Mouse (Mus musculus) lung, embryonic 16.5 days (tissue): ENCODE data around the gene Gm28308. TPM values are rescaled to one million over a fixed set of nuclear protein-coding genes. Genes with fewer than 3 reads are reported as not detected.
A peak's percentile ranks its signal among the peaks of the same experiment; 100 is the strongest.

Source experiments
- ATAC-seq: fragments of 200-750 bp; cut with Nextera tagmentation; 2 replicates; pipeline ENCODE4 v1.8.0; 2017; ENCODE audit warnings: low read depth, mild to moderate bottlenecking, moderate library complexity
- H3K27ac ChIP-seq: fragments of 300-500 bp; sonication (generic); 2 replicates; pipeline ENCODE4 v1.5.1; 2014; ENCODE audit warnings: mild to moderate bottlenecking, control low read depth, low read length
- H3K27me3 ChIP-seq: fragments of 300-500 bp; sonication (generic); 2 replicates; pipeline ENCODE4 v1.6.1; 2014; ENCODE audit warnings: low read depth, low read length, mixed read lengths; ENCODE audit not compliant: control insufficient read depth, insufficient read depth
- H3K36me3 ChIP-seq: fragments of 300-500 bp; sonication (generic); 2 replicates; pipeline ENCODE4 v1.6.1; 2014; ENCODE audit warnings: low read length; ENCODE audit not compliant: control insufficient read depth, insufficient read depth
- H3K4me1 ChIP-seq: fragments of 300-500 bp; sonication (generic); replicated peaks from 2 replicates; pipeline ENCODE4 v1.6.1; 2014; ENCODE audit warnings: low read length, mixed read lengths; ENCODE audit not compliant: control insufficient read depth, insufficient read depth
- H3K4me2 ChIP-seq: fragments of 300-500 bp; sonication (generic); 2 replicates; pipeline ENCODE4 v1.6.1; 2014; ENCODE audit warnings: low read depth, low read length, control low read depth
- H3K4me3 ChIP-seq: fragments of 300-500 bp; sonication (generic); 2 replicates; pipeline ENCODE4 v1.5.1; 2014; ENCODE audit warnings: mild to moderate bottlenecking, low read length, control low read depth
- H3K9ac ChIP-seq: fragments of 300-500 bp; sonication (generic); 2 replicates; pipeline ENCODE4 v1.6.1; 2014; ENCODE audit warnings: low read length, control low read depth
- H3K9me3 ChIP-seq: fragments of 300-500 bp; sonication (generic); 2 replicates; pipeline ENCODE4 v1.6.1; 2016; ENCODE audit warnings: low read length; ENCODE audit not compliant: control insufficient read depth
- WGBS: fragments of 180-500 bp; shearing (Covaris S2); extraction: QIAGEN DNeasy Blood & Tissue Kit; methylation state at CpG from one replicate; pipeline ENCODE4 v1.1.7; 2014; 5-methylcytosine and 5-hydroxymethylcytosine counted together
- polyA plus RNA-seq: library from polyadenylated mRNA; unstranded; fragments of >200 nt; fragmentation: Nextera tagmentation; extraction: Ambion mirVana; gene quantifications from 2 replicates; pipeline ENCODE4 v1.2.1, GENCODE M21; 2015

Gm28308 gene
- polyA plus RNA-seq, 1 experiment from 2014 or later: not detected

- no peaks in the 10 kb centered on the region for H3K36me3 ChIP-seq
- peaks cover 25% of the 10 kb centered on the region for H3K4me1 ChIP-seq
- H3K27ac ChIP-seq: peak overlapping the region; percentile 90
- no peaks in the 10 kb centered on the region for H3K9me3 ChIP-seq
- peak overlapping the region; percentile 65 for H3K4me2 ChIP-seq
- peak overlapping the region; percentile 76 for H3K9ac ChIP-seq
- peaks cover 42% of the 10 kb centered on the region for H3K27me3 ChIP-seq
- ATAC-seq: peak; percentile 58
- H3K4me3 ChIP-seq: peak overlapping the region; percentile 35
- WGBS: 6% methylated on average over 40 of the region's 40 CpGs
These were observed 42.8 kb downstream of the Gm28308 start for GRCm38 (mm10) chr6:52170166-52170897.

GRCm38 (mm10) chr6:52169499-52170165, 43.5 kb downstream of the Gm28308 start:
- Histone ChIP-seq H3K36me3 (no peaks in the 10 kb centered on the region), H3K4me2 (peak overlapping the region; percentile 65), H3K27me3 (peaks cover 41% of the 10 kb centered on the region), H3K9me3 (no peaks in the 10 kb centered on the region), H3K9ac (peak overlapping the region; percentile 76), H3K27ac (peak overlapping the region; percentile 90), H3K4me1 (peaks cover 25% of the 10 kb centered on the region), H3K4me3 (peak overlapping the region; percentile 35)
- WGBS: 17% methylated on average over 16 of the region's 16 CpGs
- no peak for ATAC-seq

GRCm38 (mm10) chr6:52168191-52169055, 44.7 kb downstream of the Gm28308 start:
- peak overlapping the region; percentile 37 for H3K4me3 ChIP-seq
- peak overlapping the region; percentile 96 for H3K4me2 ChIP-seq
- no peak for ATAC-seq
- H3K36me3 ChIP-seq: no peaks in the 10 kb centered on the region
- H3K9me3 ChIP-seq: no peaks in the 10 kb centered on the region
- H3K4me1 ChIP-seq: peaks cover 25% of the 10 kb centered on the region
- peak overlapping the region; percentile 80 for H3K9ac ChIP-seq
- WGBS: 5% methylated on average over 39 of the region's 42 CpGs
- H3K27ac ChIP-seq: peak overlapping the region; percentile 96
- peaks cover 38% of the 10 kb centered on the region for H3K27me3 ChIP-seq

- Histone ChIP-seq H3K4me3 (peak overlapping the region; percentile 37), H3K27me3 (peaks cover 38% of the 10 kb centered on the region), H3K27ac (peak overlapping the region; percentile 96), H3K9me3 (no peaks in the 10 kb centered on the region), H3K4me2 (peak overlapping the region; percentile 96), H3K9ac (peak overlapping the region; percentile 80), H3K4me1 (peaks cover 25% of the 10 kb centered on the region), H3K36me3 (no peaks in the 10 kb centered on the region)
- 15% methylated on average over 14 of the region's 14 CpGs for WGBS
- no peak for ATAC-seq
These were observed 45.4 kb downstream of the Gm28308 start for GRCm38 (mm10) chr6:52167736-52168161.

- ATAC-seq: no peak
- 31% methylated on average over 1 of the region's 1 CpGs for WGBS
- Histone ChIP-seq H3K4me3 (peak overlapping the region; percentile 37), H3K4me2 (peak overlapping the region; percentile 96), H3K4me1 (peaks cover 20% of the 10 kb centered on the region), H3K27ac (peak overlapping the region; percentile 96), H3K9me3 (no peaks in the 10 kb centered on the region), H3K36me3 (no peaks in the 10 kb centered on the region), H3K9ac (peak overlapping the region; percentile 80), H3K27me3 (peaks cover 33% of the 10 kb centered on the region)
These were observed 46.0 kb downstream of the Gm28308 start for GRCm38 (mm10) chr6:52167176-52167575.

GRCm38 (mm10) chr6:52166431-52167077, 46.6 kb downstream of the Gm28308 start:
- Histone ChIP-seq H3K36me3 (no peaks in the 10 kb centered on the region), H3K4me2 (peak overlapping the region; percentile 96), H3K27me3 (peaks cover 29% of the 10 kb centered on the region), H3K9ac (peak overlapping the region; percentile 80), H3K4me3 (peak overlapping the region; percentile 37), H3K4me1 (peaks cover 17% of the 10 kb centered on the region), H3K27ac (peak overlapping the region; percentile 96), H3K9me3 (no peaks in the 10 kb centered on the region)
- 15% methylated on average over 4 of the region's 4 CpGs for WGBS
- ATAC-seq: no peak

GRCm38 (mm10) chr6:52165441-52166370, 47.4 kb downstream of the Gm28308 start:
- peak overlapping the region; percentile 96 for H3K27ac ChIP-seq
- peaks cover 12% of the 10 kb centered on the region for H3K4me1 ChIP-seq
- H3K9ac ChIP-seq: peak overlapping the region; percentile 80
- 3% methylated on average over 28 of the region's 28 CpGs for WGBS
- peaks cover 24% of the 10 kb centered on the region for H3K27me3 ChIP-seq
- no peaks in the 10 kb centered on the region for H3K36me3 ChIP-seq
- no peaks in the 10 kb centered on the region for H3K9me3 ChIP-seq
- H3K4me3 ChIP-seq: peak overlapping the region; percentile 58
- peak overlapping the region; percentile 96 for H3K4me2 ChIP-seq
- ATAC-seq: no peak
